Mouse (Mus musculus) layer of hippocampus, postnatal 36 days (tissue): ENCODE results near the gene Nup133. TPM values are rescaled to one million over a fixed set of nuclear protein-coding genes. Genes with fewer than 3 reads are reported as not detected.

Experiments
- DNase-seq, 2 experiments: peaks; one replicate each; pipeline ENCODE4 v3.0.0; 2022
- total RNA-seq, 2 experiments: library from RNA; stranded (reverse); gene quantifications; 2 replicates each; pipeline ENCODE4 v1.2.3; 2021

The Nup133 gene
- total RNA-seq, 2 experiments from 2014 or later: 21.8 to 22.2 TPM

DNA sequence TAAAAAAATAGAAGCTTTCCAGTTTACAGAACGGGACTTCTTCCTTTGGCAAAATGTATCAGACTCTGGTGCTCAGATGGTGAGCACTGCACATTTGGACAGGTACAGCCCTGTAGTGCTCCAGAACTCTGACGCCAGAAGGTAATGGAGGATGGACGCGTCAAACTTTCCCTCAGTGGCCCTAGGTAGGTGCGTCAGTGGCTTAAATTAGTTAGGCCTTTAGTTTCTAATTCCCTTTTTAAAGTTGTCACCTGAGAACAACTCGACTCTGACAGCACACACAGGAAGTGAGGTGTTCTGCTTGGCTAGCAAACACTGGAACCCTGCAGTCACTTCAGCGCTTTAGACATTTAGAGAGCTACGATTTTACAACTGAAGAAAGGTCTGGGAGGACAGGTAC lies 4.6 kb upstream of the Nup133 start:
- DNase-seq: no peak

DNA sequence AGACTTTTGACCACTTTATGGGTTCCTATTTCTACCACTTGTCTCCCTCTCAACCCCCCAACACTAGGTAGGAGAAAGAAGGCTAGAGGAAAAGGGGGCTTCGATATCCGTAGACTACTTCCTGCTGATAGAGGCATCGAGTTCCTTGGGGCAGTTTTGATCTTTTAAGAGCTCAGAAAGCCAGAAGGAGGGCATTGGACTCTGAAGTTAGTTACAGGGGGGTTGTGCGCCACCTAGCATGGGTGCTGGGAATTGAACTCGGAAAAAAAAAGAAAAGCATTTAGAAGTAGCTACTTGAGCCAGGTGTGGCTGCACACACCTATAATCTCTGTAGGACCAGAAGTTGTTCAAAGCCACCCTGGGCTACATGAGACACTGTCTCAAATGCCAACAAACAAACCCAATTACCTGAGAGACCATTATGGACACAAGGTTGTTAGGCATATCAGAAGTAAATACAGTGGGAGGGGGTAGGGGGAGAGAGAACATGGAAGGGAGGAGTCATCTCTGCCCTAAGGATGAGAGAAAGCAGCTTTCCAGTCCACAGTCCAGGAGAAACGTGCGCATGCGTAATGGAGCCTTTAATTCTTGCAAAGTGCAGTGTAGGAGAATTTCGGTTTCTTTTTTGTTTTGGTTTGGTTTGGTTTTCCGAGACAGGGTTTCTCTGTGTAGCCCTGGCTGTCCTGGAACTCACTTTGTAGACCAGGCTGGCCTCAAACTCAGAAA lies 1.2 kb upstream of the Nup133 start:
- DNase-seq: peak in 1 of 2 experiments; percentile 23

DNA sequence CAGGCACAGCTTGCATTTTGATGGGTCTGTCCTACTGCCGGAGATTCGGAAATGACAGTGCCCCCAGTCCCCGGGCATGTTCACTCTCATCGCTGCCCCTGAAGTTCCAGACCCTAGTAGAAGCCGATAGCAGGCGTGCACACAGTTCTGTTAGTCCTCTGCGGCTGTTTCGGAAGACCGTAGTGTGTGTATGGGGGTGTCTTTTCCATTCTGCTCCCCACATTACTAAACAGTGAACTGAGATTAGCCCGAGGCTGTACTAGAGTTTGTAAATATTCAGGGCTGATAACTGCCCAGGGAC lies 571 bp upstream of the Nup133 start:
- DNase-seq: no peak

DNA sequence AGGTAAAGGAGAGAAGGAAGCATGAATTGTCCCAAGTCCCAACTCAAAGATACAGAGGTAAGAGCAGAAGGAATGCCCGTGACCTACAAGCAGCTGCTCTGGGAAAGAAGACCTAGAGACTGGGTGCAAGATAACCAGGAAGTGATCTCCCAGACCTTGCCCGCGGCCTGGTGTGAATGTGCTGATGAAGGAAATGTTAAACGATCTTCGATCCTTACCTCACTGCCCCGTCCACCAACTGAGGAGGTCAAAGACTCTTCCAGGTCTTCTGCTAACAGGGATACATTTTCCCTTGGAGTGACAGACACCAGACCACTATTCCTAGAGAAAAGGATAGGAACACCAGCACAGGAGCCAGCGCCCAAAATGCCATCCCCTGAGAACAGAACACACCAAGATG lies 20.0 kb downstream of the Nup133 start:
- no peak for DNase-seq

DNA sequence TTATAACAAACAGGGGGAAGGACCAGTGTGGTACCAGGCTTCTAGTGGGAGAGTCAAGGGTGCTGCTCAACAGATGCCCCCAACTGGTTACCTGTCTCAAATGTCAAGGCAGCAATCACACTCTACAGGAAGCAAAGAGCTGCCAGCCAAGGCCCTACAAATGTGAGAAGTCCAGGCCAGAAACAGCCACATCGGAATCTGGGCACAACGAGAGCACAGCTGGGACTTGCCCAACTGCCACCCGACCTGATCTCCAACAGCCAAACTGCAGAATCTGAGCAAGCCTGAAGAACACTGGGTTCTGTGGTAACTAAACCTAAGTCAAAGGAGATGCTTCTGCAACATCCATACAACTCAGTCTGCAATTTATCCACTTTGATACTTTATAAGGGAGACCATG lies 23.4 kb downstream of the Nup133 start:
- DNase-seq: no peak

DNA sequence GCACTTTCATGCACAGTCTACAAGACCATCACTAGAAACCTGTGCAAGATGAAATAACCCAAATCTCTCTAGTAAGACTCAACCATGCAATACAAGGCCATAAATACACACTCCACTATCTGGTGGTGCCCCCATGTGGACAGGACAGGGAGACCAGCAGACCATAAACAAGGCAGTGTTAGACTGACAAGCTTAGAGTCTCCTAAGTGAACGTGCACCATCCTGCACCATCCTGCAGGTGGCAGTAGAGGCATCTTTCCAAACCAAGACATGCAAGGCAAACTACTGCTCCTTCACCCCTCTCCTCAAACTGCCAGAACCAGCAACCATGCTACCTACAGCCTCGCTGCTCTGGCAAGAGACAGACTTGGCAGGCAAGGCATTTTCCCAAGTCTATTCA lies 24.3 kb downstream of the Nup133 start:
- peak; percentile 72 for DNase-seq

DNA sequence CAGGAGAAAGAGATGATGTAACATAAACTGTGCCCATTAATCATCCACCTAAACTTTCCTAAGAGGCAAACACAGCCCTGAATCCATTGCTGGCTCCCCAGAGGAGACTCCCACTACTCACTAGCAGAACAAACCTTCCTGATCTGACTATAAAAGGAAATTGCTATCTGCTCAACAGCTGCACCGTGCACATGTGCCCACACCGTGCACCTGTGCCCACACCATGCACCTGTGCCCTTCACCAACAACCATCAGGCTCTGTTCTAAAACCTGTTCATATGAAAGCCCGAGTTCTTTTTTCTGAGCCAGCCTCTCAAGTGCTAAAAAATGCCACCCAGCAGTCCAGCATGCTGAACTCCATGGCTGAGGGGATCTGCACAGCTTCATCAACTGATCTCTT lies 34.4 kb downstream of the Nup133 start:
- no peak for DNase-seq

DNA sequence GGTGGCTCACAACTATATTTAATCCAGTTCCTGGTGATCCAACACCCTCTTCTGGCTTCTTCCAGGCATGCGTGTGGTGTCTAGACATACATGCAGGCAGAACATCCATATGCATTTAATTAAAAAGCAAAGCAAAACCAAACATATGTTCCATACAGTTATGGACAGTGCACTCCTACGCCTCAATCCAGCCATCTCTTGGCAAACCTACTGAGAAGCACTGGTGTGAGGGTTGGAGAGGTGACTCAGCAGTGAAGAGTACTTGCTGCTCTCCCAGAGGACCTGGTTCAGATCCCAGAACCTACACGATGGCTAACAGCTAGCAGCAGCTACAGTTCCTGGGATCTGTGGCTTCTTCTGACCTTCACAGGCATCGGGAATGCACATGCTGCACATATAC lies 36.8 kb downstream of the Nup133 start:
- no peak for DNase-seq

DNA sequence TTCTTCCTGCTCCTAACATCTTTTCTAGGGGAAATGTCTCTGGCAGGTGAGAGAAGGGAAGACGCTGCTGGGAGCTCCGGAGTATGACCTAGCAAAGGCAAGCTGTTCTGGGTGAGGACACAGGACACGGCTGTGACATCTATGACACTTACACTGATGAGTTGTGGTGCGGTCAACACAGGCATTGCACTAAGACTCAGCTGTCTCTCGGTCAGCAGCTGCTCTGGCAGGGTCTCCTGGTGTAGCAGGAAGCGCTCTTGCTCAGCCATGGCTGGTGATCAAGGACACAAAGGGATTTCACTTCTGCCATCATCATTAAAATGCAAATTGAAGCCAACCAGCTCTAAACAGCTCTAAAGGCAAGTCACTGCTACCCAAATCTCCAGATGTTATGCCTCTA lies 41.5 kb downstream of the Nup133 start:
- DNase-seq: no peak

DNA sequence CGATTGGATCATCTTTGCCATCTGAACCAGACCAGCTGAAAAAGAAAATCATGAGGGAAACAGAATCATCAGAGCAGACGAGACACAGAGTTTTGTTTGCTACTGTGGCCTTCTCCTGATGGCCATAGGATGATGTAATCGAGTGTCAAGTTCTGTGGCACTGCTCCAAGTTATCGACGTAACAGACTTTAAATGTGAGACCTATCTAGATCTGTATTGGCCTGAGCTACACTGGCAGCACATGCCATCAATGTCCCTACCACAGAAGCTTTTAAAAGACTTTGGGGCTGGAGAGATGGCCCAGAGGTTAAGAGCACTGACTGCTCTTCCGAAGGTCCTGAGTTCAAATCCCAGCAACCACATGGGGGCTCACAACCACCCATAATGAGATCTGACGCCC lies 46.4 kb downstream of the Nup133 start:
- DNase-seq: no peak

DNA sequence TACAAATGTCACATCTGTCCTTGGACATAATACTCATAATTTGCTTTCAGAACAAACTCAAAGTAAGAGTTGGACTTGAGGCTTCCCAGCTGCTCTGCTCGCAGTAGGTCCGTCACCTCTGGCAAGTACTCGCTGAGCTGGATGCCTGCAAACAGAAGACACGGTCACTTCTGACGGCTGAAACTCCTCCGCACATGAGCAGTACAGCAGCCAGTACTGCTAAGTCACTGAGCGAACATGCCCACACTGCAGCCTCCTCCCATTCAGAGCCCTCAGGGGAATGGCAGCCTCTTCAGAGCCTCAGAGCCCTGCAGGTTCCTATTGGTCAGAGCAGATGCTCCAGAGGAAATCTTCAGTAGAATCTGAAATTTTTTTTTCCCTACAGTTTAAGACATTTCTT lies 49.7 kb downstream of the Nup133 start:
- no peak for DNase-seq

DNA sequence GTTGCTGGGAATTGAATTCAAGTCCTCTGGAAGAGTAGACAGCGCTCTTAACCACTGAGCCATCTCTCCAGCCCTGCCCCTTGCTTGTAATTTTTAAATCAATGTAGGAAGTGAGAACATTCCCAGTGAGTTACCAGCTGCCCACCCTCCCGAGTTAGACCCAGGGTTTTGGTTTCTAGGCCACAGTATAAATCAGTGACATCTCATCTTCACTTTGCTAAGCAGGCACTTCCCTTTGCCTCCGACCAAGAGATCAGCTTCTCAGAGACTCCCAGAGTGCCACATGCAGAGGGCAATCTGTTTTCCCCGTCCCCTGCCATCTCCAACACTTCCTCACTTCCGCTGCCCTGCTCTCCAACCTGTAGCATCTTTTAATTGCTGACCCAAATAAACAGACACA lies 50.5 kb downstream of the Nup133 start:
- no peak for DNase-seq

DNA sequence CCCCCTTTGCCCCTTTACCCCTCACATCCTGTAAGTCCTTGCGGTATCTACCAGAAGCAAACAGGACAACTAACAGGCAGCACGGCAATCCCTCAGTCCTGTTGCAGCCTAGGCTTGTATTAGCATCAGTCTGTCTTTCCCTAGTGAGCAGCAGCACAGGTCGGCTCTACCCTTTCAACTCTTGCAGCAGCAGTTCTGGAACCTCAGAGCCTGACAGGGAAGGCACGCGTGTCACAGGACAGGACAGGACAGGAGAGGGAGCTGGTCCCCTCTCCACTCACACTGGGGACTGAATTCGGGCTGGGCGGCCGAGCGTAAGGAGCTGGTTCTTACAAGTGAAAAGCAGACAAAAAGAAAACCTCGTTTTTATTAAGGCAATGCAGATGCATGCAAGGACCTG lies 52.3 kb downstream of the Nup133 start:
- DNase-seq: no peak

DNA sequence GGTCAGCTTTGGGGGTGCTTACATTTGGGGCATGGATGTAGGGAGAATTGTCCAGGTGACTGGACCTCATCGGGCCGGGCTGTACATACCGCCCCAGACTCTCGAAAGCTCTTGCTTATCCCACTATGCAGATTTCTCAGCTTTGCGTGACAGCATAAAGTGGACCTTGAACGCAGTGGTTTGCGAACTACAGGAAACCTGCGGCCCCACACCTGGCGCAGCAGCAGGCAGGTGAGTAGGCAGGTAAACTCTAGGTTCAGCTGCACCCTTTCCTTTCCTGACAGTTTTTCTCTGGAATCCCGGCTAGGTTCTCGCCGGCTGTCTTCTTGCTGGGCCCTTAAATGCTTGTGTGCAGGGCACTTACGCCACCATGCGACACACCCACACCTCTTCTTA lies 52.7 kb downstream of the Nup133 start:
- DNase-seq: no peak

DNA sequence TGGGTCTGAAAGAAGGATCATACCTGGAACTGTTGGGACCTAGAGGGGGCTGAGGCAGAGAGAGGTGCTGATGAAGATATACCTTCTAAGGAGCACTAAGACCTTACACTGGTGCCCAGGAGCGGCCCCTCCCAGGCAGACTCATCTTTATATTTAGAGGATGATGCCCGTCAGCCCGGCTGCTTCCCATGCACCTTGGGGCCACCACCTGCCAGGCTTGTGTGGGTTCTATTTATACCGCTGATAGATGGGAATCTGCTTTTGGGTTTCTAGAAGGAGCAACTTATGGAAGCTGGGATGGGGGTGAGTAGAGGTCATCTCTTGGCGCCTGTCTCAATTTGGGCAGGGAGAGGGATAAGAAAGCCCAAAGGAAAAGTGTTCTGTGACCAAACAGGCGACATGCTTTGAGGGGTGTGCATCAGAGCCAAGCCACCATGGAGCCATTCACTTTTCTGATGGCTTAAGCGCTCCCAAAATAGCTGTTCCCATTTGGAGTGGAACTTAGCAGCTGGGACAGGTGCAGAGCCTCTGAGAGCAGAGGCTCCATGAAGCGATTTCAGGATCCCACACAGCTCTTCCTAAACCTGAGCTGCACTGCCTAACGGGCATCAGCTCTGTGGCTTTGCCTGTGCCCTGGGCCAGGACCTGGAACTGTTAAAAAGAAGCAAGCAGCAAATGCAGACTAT lies 53.2 kb downstream of the Nup133 start:
- no peak for DNase-seq

DNA sequence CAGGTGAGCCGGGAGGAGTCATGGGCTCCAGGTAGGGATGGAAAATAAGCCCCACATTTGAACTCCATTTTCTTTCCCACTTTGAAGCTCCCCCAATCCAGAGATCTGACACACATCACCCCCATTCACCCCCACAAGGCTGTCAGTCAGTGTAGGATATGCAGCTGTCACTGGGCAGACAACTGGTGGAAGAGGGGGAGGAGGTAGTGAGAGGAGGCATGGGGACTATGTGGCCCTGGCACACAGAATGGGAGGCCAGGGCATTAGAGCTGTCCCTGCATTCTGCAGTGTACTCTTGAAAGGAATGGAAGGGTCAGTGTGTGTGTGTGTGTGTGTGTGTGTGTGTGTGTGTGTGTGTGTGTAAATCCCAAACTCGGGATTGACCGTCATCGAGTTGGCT lies 53.8 kb downstream of the Nup133 start:
- no peak for DNase-seq

DNA sequence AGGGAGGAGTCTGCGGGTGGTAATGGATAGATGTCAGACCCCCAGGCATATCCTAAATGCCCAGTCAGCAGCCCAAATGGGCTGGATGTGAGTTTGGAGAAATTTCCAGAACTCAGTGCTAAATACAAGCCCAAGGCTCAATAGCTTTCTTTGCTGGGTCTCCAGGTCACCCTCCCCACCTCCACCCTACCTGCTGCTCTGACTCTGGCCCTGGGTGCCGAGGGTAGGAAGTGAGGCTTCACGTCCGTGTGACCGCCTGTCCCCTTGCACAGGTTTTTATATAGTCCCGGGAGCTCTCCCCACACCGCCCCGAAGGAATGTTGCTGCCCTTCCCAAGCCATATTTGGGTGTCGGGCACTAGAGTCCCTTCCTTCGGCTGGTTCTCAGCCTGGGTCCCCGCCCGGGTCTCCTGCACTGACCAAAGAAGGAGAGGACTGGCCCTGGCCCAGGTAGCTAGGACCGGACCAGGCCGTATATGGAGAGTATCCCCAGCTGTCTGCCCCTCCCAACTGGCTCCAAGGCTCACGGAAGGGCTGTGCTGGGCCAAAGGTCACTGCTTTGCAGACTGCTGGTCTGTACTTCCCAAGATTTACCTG lies 54.5 kb downstream of the Nup133 start, which contains the start of gene Acta1:
Acta1 (minus strand) TSS at position 250 of the 596 bp plus-strand sequence.
- DNase-seq: no peak

DNA sequence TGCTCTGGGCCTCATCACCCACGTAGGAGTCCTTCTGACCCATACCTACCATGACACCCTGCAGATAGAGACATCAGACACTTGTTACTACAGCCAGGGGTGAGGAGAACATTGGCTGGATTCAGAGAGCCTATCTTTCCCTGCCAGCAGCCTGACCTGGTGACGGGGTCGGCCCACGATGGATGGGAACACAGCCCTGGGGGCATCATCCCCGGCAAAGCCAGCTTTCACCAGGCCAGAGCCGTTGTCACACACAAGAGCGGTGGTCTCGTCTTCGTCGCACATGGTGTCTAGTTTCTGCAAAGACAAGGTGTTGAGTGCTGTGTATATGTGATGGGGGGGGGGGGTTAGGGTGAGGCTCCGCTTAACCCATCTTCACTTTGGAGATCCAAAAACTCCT lies 55.7 kb downstream of the Nup133 start:
- no peak for DNase-seq

DNA sequence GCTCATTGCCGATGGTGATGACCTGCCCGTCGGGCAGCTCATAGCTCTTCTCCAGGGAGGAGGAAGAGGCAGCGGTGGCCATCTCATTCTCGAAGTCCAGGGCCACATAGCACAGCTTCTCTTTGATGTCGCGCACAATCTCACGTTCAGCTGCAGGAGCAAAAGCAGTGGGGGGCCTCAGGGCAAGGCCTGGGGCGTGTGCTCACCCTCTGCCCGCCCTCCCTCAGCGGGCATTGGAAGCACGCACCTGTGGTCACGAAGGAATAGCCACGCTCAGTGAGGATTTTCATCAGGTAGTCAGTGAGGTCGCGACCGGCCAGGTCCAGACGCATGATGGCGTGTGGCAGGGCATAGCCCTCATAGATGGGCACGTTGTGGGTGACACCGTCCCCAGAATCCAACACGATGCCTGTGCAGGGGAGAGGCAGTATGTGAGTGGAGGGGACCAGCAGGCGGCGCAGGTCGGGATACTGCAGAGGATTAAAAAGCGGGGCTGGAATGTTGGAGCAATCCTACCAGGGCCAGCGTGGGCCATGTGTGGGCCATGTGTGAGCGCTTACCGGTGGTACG lies 56.4 kb downstream of the Nup133 start:
- no peak for DNase-seq

DNA sequence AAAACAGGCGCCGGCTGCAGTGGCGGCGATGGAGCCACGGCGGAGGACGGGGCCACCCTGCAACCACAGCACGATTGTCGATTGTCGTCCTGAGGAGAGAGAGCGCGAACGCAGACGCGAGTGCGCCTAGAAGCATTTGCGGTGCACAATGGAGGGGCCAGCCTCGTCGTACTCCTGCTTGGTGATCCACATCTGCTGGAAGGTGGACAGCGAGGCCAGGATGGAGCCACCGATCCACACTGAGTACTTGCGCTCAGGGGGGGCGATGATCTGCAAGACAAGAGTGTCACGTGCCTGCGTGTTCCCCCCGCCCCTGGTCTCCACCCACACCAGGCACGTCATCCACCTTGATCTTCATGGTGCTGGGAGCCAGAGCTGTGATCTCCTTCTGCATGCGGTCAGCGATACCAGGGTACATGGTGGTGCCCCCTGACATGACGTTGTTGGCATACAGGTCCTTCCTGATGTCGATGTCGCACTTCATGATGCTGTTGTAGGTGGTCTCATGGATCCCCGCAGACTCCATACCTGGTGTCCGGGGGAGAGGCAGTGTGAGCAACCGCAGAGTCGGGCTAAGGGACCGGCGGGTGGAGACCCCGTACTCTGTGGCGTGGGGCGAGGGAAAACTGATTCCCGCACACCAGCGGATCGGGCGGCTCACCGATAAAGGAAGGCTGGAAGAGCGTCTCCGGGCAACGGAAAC lies 57.0 kb downstream of the Nup133 start:
- DNase-seq: peak; percentile 81 to 82

DNA sequence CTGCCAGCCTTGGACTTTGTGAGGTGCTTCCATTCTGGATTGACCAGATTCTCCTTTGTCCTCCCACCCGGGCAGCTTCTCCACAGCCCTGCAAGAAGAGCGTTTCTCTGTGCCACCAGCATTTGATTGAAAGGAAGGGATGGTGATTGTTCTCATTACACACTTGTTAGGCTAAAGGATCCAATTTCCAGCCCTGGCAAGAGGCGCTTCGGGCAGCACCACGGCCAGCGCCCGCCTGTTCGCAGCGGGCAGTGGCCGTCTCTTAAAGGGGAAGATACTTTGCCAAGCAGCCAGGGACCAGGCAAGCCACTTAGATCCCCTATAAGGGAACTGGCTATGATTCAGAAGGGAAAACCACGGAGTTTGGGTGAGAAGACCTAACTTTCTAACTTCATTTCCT lies 57.8 kb downstream of the Nup133 start:
- DNase-seq: peak in 1 of 2 experiments; percentile 55

DNA sequence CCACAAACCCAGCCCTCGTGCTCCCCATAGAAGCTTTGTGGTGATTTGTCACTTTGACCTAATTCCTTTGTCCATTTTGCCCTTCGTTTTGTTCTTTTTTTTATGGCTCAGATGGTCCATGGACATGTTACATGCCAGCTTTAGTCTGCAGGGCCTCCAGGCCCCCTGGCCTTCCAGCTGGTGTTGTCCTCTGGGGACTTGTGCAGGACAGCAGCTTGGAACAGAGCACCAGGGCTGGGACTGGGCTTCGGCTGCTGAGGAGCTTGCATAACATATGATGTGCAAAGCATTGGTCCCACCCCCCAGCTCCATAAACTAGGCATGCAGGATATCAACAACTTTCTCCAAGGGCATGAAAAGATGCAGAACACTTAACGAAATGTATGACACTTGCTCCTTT lies 59.3 kb downstream of the Nup133 start:
- DNase-seq: no peak

DNA sequence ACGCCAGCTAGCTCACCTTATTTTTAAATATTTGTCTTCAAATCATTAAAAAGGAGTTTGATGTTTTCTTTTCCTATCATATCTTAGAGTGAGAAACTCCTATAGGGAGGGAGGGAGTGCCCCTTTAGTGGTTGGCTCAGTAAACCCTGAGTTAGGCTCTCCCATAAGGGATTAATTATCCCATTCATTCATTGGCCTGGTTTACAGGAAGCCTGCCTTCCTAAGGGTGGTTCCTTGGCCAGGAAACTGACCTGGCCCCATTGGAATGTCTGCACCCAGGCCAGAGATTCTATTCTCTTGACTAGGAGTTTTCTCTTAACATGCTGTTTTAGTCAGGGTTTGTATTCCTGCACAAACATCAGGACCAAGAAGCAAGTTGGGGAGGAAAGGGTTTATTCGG lies 61.1 kb downstream of the Nup133 start:
- no peak for DNase-seq
